35 mouse cellular contexts compared by ENCODE assay signal in genomic region chr17:34802756-34803155, GRCm38 (mm10). TPM values are rescaled to one million over a fixed set of nuclear protein-coding genes. Genes with fewer than 3 reads are reported as not detected.
"Had no signal": no experiment of that assay in that cellular context is flagged by ENCODE, and none has a peak within 500 bp of the region (broad histone marks: within the 10 kb centered on the region; RNA-seq: fewer than 3 reads in every experiment).

No protein-coding gene starts in this region.

RNA-seq across cellular contexts. Expression of gene Cyp21a1, which starts 1.6 kb away (rescaled TPM):
- total RNA-seq: left cerebral cortex, postnatal 10 days; left cerebral cortex, postnatal 14 days; left cerebral cortex, postnatal 25 days; left cerebral cortex, postnatal 36 days; left cerebral cortex, postnatal 4 days; megakaryocyte progenitor cell, adult 5-6 weeks; megakaryocyte, adult 5-6 weeks; megakaryocyte-erythroid progenitor cell, adult 5-6 weeks; midbrain, postnatal 0 days; monocyte, adult 5-6 weeks had no signal
- polyA plus RNA-seq: limb, embryonic 10.5 days; limb, embryonic 11.5 days; limb, embryonic 12.5 days; limb, embryonic 13.5 days; liver, adult 2 months; liver, embryonic 11.5 days; liver, embryonic 12.5 days; liver, embryonic 13.5 days; liver, embryonic 14.5 days; liver, postnatal 0 days; lung, embryonic 14.5 days; lung, embryonic 15.5 days; lung, embryonic 16.5 days; lung, postnatal 0 days; macrophage; midbrain, embryonic 10.5 days; midbrain, embryonic 11.5 days; midbrain, embryonic 12.5 days; midbrain, embryonic 13.5 days; midbrain, embryonic 14.5 days; midbrain, embryonic 15.5 days; midbrain, embryonic 16.5 days; midbrain, postnatal 0 days; myocyte; neural tube, embryonic 11.5 days; neural tube, embryonic 12.5 days had no signal
